Mouse (Mus musculus) kidney, embryonic 14.5 days (tissue): ENCODE data around the gene Tgfb2. TPM values are rescaled to one million over a fixed set of nuclear protein-coding genes. Genes with fewer than 3 reads are reported as not detected.

Experiments used
- ATAC-seq: fragments of 200-750 bp; cut with Nextera tagmentation; 2 replicates; pipeline ENCODE4 v1.8.0; 2017; ENCODE audit warnings: moderate number of reproducible peaks, mild to moderate bottlenecking, moderate TSS enrichment, moderate library complexity; ENCODE audit not compliant: low FRiP score, low TSS enrichment
- H3K27ac ChIP-seq: fragments of 300-500 bp; sonication (generic); 2 replicates; pipeline ENCODE4 v1.5.1; 2014; ENCODE audit warnings: low read depth, mild to moderate bottlenecking, low read length, moderate library complexity, mixed read lengths
- H3K27me3 ChIP-seq: fragments of 300-500 bp; sonication (generic); 2 replicates; pipeline ENCODE4 v1.6.1; 2014; ENCODE audit warnings: mild to moderate bottlenecking, low read length; ENCODE audit not compliant: control insufficient read depth, insufficient read depth
- H3K36me3 ChIP-seq: fragments of 300-500 bp; sonication (generic); 2 replicates; pipeline ENCODE4 v1.6.1; 2014; ENCODE audit warnings: low read length, mixed read lengths; ENCODE audit not compliant: control insufficient read depth, insufficient read depth
- H3K4me1 ChIP-seq: fragments of 300-500 bp; sonication (generic); 2 replicates; pipeline ENCODE4 v1.6.1; 2014; ENCODE audit warnings: low read length, mixed read lengths; ENCODE audit not compliant: control insufficient read depth, insufficient read depth
- H3K4me2 ChIP-seq: fragments of 300-500 bp; sonication (generic); replicated peaks from 2 replicates; pipeline ENCODE4 v1.6.1; 2014; ENCODE audit warnings: low read depth, mild to moderate bottlenecking, low read length
- H3K4me3 ChIP-seq: fragments of 300-500 bp; sonication (generic); 2 replicates; pipeline ENCODE4 v1.5.1; 2014; ENCODE audit warnings: mild to moderate bottlenecking, low read length
- H3K9ac ChIP-seq: fragments of 300-500 bp; sonication (generic); 2 replicates; pipeline ENCODE4 v1.6.1; 2014; ENCODE audit warnings: low read depth, mild to moderate bottlenecking, low read length, moderate library complexity
- H3K9me3 ChIP-seq: fragments of 300-500 bp; sonication (generic); 2 replicates; pipeline ENCODE4 v1.6.1; 2016; ENCODE audit warnings: low read length; ENCODE audit not compliant: control insufficient read depth
- WGBS: fragments of 180-500 bp; shearing (Covaris S2); extraction: QIAGEN DNeasy Blood & Tissue Kit; methylation state at CpG from one replicate; pipeline ENCODE4 v1.1.7; 2014; 5-methylcytosine and 5-hydroxymethylcytosine counted together
- polyA plus RNA-seq: library from polyadenylated mRNA; unstranded; fragments of >200 nt; fragmentation: Nextera tagmentation; extraction: Ambion mirVana; gene quantifications from 2 replicates; pipeline ENCODE4 v1.2.1, GENCODE M21; 2014

The Tgfb2 gene
- polyA plus RNA-seq, 1 experiment from 2014 or later: 15.4 TPM

GRCm38 (mm10) chr1:186705203-186705914 is 430 bp downstream of the Tgfb2 start:
- H3K4me2 ChIP-seq: peak overlapping the region; percentile 88
- ATAC-seq: peak; percentile 74
- no peaks in the 10 kb centered on the region for H3K27me3 ChIP-seq
- WGBS: under 1% methylated on average over 44 of the region's 65 CpGs
- H3K36me3 ChIP-seq: no peaks in the 10 kb centered on the region
- H3K4me1 ChIP-seq: 0 out of 2 replicates have a peak, but pooled peaks cover 3% of the 10 kb centered on the region
- H3K9me3 ChIP-seq: no peaks in the 10 kb centered on the region
- peak overlapping the region; percentile 65 for H3K4me3 ChIP-seq
- H3K9ac ChIP-seq: peak overlapping the region; percentile 78
- H3K27ac ChIP-seq: peak overlapping the region; percentile 81

- Histone ChIP-seq H3K4me3 (peak overlapping the region; percentile 65), H3K9me3 (no peaks in the 10 kb centered on the region), H3K9ac (peak overlapping the region; percentile 78), H3K4me1 (0 out of 2 replicates have a peak, but pooled peaks cover 3% of the 10 kb centered on the region), H3K36me3 (no peaks in the 10 kb centered on the region), H3K27me3 (no peaks in the 10 kb centered on the region), H3K4me2 (peak overlapping the region; percentile 88), H3K27ac (peak overlapping the region; percentile 70)
- ATAC-seq: no peak
- WGBS: under 1% methylated on average over 36 of the region's 36 CpGs
Measured at GRCm38 (mm10) chr1:186703980-186704701, 1.6 kb downstream of the Tgfb2 start.

GRCm38 (mm10) chr1:186703256-186703979 is 2.4 kb downstream of the Tgfb2 start:
- H3K27me3 ChIP-seq: no peaks in the 10 kb centered on the region
- WGBS: under 1% methylated on average over 15 of the region's 15 CpGs
- 0 out of 2 replicates have a peak, but pooled peaks cover 3% of the 10 kb centered on the region for H3K4me1 ChIP-seq
- H3K4me2 ChIP-seq: peak overlapping the region; percentile 88
- H3K4me3 ChIP-seq: peak overlapping the region; percentile 65
- H3K9ac ChIP-seq: peak overlapping the region; percentile 78
- no peaks in the 10 kb centered on the region for H3K9me3 ChIP-seq
- no peaks in the 10 kb centered on the region for H3K36me3 ChIP-seq
- ATAC-seq: no peak
- H3K27ac ChIP-seq: peak overlapping the region; percentile 70

GRCm38 (mm10) chr1:186702391-186703255 is 3.2 kb downstream of the Tgfb2 start:
- 7% methylated on average over 15 of the region's 15 CpGs for WGBS
- Histone ChIP-seq H3K36me3 (no peaks in the 10 kb centered on the region), H3K9me3 (no peaks in the 10 kb centered on the region), H3K4me2 (peak overlapping the region; percentile 88), H3K4me1 (0 out of 2 replicates have a peak, but pooled peaks cover 3% of the 10 kb centered on the region), H3K9ac (peak overlapping the region; percentile 78; the same call in 1 of the 2 replicates), H3K27me3 (no peaks in the 10 kb centered on the region), H3K27ac (peak overlapping the region; percentile 18; the same call in 1 of the 2 replicates), H3K4me3 (peak overlapping the region; percentile 65)
- ATAC-seq: peak; percentile 71

- Histone ChIP-seq H3K27me3 (no peaks in the 10 kb centered on the region), H3K27ac (no peak overlapping the region), H3K4me2 (peak overlapping the region; percentile 12; the same call in 1 of the 2 replicates), H3K9me3 (no peaks in the 10 kb centered on the region), H3K4me1 (0 out of 2 replicates have a peak, but pooled peaks cover 3% of the 10 kb centered on the region), H3K36me3 (no peaks in the 10 kb centered on the region), H3K9ac (no peak overlapping the region), H3K4me3 (no peak overlapping the region)
- WGBS: 62% methylated on average over 8 of the region's 8 CpGs
- no peak for ATAC-seq
Measured at GRCm38 (mm10) chr1:186701206-186701905, 4.4 kb downstream of the Tgfb2 start.

GRCm38 (mm10) chr1:186700496-186700895 is 5.3 kb downstream of the Tgfb2 start:
- Histone ChIP-seq H3K4me3 (no peak overlapping the region), H3K27ac (no peak overlapping the region), H3K27me3 (no peaks in the 10 kb centered on the region), H3K4me1 (no peaks in the 10 kb centered on the region; the same call in 1 of the 2 replicates), H3K36me3 (no peaks in the 10 kb centered on the region), H3K4me2 (no peak overlapping the region), H3K9me3 (no peaks in the 10 kb centered on the region), H3K9ac (no peak overlapping the region)
- ATAC-seq: no peak
- 86% methylated on average over 3 of the region's 3 CpGs for WGBS

GRCm38 (mm10) chr1:186698583-186699338 is 7.0 kb downstream of the Tgfb2 start:
- Histone ChIP-seq H3K27ac (no peak overlapping the region), H3K9ac (no peak overlapping the region), H3K4me3 (no peak overlapping the region), H3K4me2 (no peak overlapping the region), H3K9me3 (no peaks in the 10 kb centered on the region), H3K4me1 (no peaks in the 10 kb centered on the region; the same call in 1 of the 2 replicates), H3K36me3 (no peaks in the 10 kb centered on the region; the same call in 1 of the 2 replicates), H3K27me3 (no peaks in the 10 kb centered on the region)
- WGBS: 76% methylated on average over 15 of the region's 15 CpGs
- no peak for ATAC-seq
